Mouse (Mus musculus) liver, adult 2 months (tissue): ENCODE measurements at regions not wholly inside any gene's neighbourhood (a gene's known extent, or its start where the extent isn't known, plus 50 kb on each side); places are given as distances from the start of the nearest gene placed in this dataset.

Source experiments
- CTCF ChIP-seq: fragments of 200-500 bp; IDR thresholded peaks from 2 replicates; pipeline ENCODE4 v1.5.1; 2011; ENCODE audit warnings: low read depth, low read length, control low read depth
- POLR2A ChIP-seq: fragments of 200-500 bp; IDR thresholded peaks from 2 replicates; pipeline ENCODE4 v1.6.1; 2011; ENCODE audit warnings: low read length, control low read depth; ENCODE audit not compliant: insufficient read depth; ENCODE audit errors: extremely low read depth

DNA sequence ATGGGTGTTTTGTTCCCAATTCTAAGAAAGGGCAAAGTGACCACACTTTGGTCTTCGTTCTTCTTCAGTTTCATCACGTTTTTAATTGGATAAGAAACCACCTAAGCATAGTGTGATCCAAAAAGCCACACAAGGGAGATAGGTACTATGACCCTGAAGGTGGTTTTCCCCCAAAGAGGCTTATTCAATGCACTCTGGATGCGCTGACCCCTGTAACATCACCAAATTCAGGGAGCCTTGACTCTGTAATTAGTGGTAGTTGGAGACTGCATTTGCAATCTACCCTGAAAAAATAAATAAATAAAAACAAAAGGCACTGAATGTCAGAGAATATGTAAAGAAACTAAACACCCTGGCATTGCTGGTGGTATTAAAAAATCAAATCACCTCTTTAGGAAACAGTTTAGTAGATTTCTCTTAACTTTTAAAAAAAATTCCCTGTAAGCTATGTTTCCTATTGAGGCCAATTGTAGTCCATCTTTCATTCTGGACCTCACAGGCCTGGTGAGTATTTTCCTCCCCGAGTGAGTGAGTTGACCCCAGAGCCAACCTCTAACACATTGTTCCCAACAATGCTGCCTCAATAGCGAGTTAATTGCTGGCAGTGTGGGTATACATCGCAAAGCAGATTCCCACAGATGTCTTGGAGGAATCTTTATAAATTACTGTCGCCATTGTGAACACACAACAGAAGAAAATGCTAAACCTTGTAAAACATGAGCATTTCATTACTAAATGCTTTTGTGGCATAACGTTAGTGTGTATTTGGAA, 537.1 kb upstream of the Nrg3 start:
- no peak for TF ChIP-seq CTCF
- no peak for TF ChIP-seq POLR2A
